8 mouse cellular contexts compared by ENCODE assay signal in genomic region chr15:82338593-82339112, GRCm38 (mm10). TPM values are rescaled to one million over a fixed set of nuclear protein-coding genes. Genes with fewer than 3 reads are reported as not detected.
DNase-seq lines count a peak whose midpoint lies in the region; ATAC-seq and TF ChIP-seq lines count a peak whose summit lies in the region.

Naga (minus strand) TSS chr15:82338925.
Pheta2 (plus strand) TSS chr15:82338942.
Smdt1 (plus strand) TSS chr15:82338959.

- no peak for TF ChIP-seq RAD21 in CH12.LX (IDR thresholded peaks at IDR 0.05; ENCODE audit: low read depth, low read length)

- DNase-seq in CH12.LX (ENCODE audit: extremely low read depth), result peak; percentile 94
- DNase-seq in c-Kit-positive CD71-positive TER-119-negative erythroid progenitor cells, embryonic 14.5 days (ENCODE audit: low read depth), result peak; percentile 99
- DNase-seq in forebrain, embryonic 11.5 days (ENCODE audit: low spot score), result peak; percentile 97
- DNase-seq in kidney, postnatal 36 days, result peak; percentile 97 to 99
- peak; percentile 93 for DNase-seq in telencephalon, adult 2 months (ENCODE audit: low read depth, low spot score)

- H3K9me3 ChIP-seq in CH12.LX (replicated peaks; ENCODE audit: low read length), result no peaks in the 10 kb centered on the region
- H3K9me3 ChIP-seq in forebrain, embryonic 11.5 days (ENCODE audit: control insufficient read depth, low read length), result no peaks in the 10 kb centered on the region
- no peaks in the 10 kb centered on the region for H3K9me3 ChIP-seq in heart, embryonic 16.5 days (replicated peaks; ENCODE audit: control insufficient read depth, low read length)
- no peaks in the 10 kb centered on the region for H3K9me3 ChIP-seq in liver, embryonic 15.5 days (replicated peaks)
- H3K9me3 ChIP-seq in neural tube, embryonic 12.5 days, result no peaks in the 10 kb centered on the region

- peak; percentile 74 for TF ChIP-seq POLR2A in CH12.LX (IDR thresholded peaks at IDR 0.05; ENCODE audit: low read depth, low read length)

- peak within 1 kb of the TSS; percentile 89 for H3K9ac ChIP-seq in CH12.LX (ENCODE audit: insufficient read depth, low read depth)
- peak within 1 kb of the TSS; percentile 55 for H3K9ac ChIP-seq in forebrain, embryonic 11.5 days (ENCODE audit: low read length)
- H3K9ac ChIP-seq in heart, embryonic 16.5 days (ENCODE audit: low read length), result peak within 1 kb of the TSS; percentile 80
- peak within 1 kb of the TSS; percentile 83 for H3K9ac ChIP-seq in liver, embryonic 15.5 days
- peak within 1 kb of the TSS; percentile 55 for H3K9ac ChIP-seq in neural tube, embryonic 12.5 days

- dilution Hi-C loops in CH12.LX (cut with MboI; ENCODE audit: extremely low pct_ligation_motif_present, extremely low pct_unique_long_range_greater_than_20kb, low sequenced_read_pairs), result no loop called here

- no peak for TF ChIP-seq CTCF in CH12.LX (conservative IDR thresholded peaks at IDR 0.05 in 1 of 2, IDR thresholded peaks at IDR 0.05 in 1 of 2; ENCODE audit: low read depth in 2 of 2, low read length in 2 of 2)

- peak within 1 kb of the TSS; percentile 93 for H3K4me2 ChIP-seq in CH12.LX (ENCODE audit: insufficient read depth, low read depth, poor library complexity, severe bottlenecking)
- peak within 1 kb of the TSS; percentile 71 for H3K4me2 ChIP-seq in forebrain, embryonic 11.5 days (ENCODE audit: low read depth, low read length, severe bottlenecking)
- H3K4me2 ChIP-seq in heart, embryonic 16.5 days (ENCODE audit: low read depth, low read length), result peak within 1 kb of the TSS; percentile 70
- peak within 1 kb of the TSS; percentile 84 for H3K4me2 ChIP-seq in liver, embryonic 15.5 days
- H3K4me2 ChIP-seq in neural tube, embryonic 12.5 days (replicated peaks), result peak within 1 kb of the TSS; percentile 69

- peaks cover 25% of the 10 kb centered on the region for H3K27me3 ChIP-seq in CH12.LX (replicated peaks)
- H3K27me3 ChIP-seq in forebrain, embryonic 11.5 days (ENCODE audit: control insufficient read depth, insufficient read depth, low read length), result peaks cover 9% of the 10 kb centered on the region; the same call in 1 of the 2 replicates
- no peaks in the 10 kb centered on the region for H3K27me3 ChIP-seq in heart, embryonic 16.5 days (ENCODE audit: control insufficient read depth, insufficient read depth, low read length)
- H3K27me3 ChIP-seq in liver, embryonic 15.5 days, result no peaks in the 10 kb centered on the region
- H3K27me3 ChIP-seq in neural tube, embryonic 12.5 days (replicated peaks), result peaks cover 15% of the 10 kb centered on the region

- peaks cover 4 to 9% of the 10 kb centered on the region in 2 experiments; a peak in 3 of 4 replicates for H3K4me1 ChIP-seq in CH12.LX (ENCODE audit: control insufficient read depth in 1 of 2, insufficient read depth in 2 of 2)
- H3K4me1 ChIP-seq in forebrain, embryonic 11.5 days (replicated peaks; ENCODE audit: control insufficient read depth, insufficient read depth, low read length), result peaks cover 11% of the 10 kb centered on the region; the same call in 1 of the 2 replicates
- peaks cover 29% of the 10 kb centered on the region for H3K4me1 ChIP-seq in heart, embryonic 16.5 days (ENCODE audit: control insufficient read depth, insufficient read depth, low read length)
- H3K4me1 ChIP-seq in liver, embryonic 15.5 days (replicated peaks), result peaks cover 71% of the 10 kb centered on the region
- peaks cover 33% of the 10 kb centered on the region for H3K4me1 ChIP-seq in neural tube, embryonic 12.5 days

- peaks cover 25 to 34% of the 10 kb centered on the region in 2 experiments for H3K36me3 ChIP-seq in CH12.LX (replicated peaks in 1 of 2; ENCODE audit: control insufficient read depth in 1 of 2, insufficient read depth in 1 of 2, low read length in 1 of 2)
- H3K36me3 ChIP-seq in forebrain, embryonic 11.5 days (ENCODE audit: control insufficient read depth, insufficient read depth, low read length), result no peaks in the 10 kb centered on the region
- peaks cover 18% of the 10 kb centered on the region for H3K36me3 ChIP-seq in heart, embryonic 16.5 days (ENCODE audit: control insufficient read depth, insufficient read depth)
- peaks cover 40% of the 10 kb centered on the region for H3K36me3 ChIP-seq in liver, embryonic 15.5 days (replicated peaks)
- peaks cover 22% of the 10 kb centered on the region for H3K36me3 ChIP-seq in neural tube, embryonic 12.5 days

- no peaks in the 10 kb centered on the region for H3K79me2 ChIP-seq in CH12.LX (replicated peaks; ENCODE audit: control insufficient read depth, extremely low read depth, insufficient read depth, poor library complexity, severe bottlenecking)

- H3K4me3 ChIP-seq in CH12.LX (replicated peaks in 1 of 3; ENCODE audit: low read depth in 2 of 3, low read length in 2 of 3, poor library complexity in 1 of 3), result peak within 1 kb of the TSS; percentile 71 to 98 (median 78)
- peak within 1 kb of the TSS; percentile 44 for H3K4me3 ChIP-seq in forebrain, embryonic 11.5 days (ENCODE audit: low read depth, low read length)
- H3K4me3 ChIP-seq in heart, embryonic 16.5 days (ENCODE audit: low read length), result peak within 1 kb of the TSS; percentile 76
- H3K4me3 ChIP-seq in liver, embryonic 15.5 days (replicated peaks), result peak within 1 kb of the TSS; percentile 71
- H3K4me3 ChIP-seq in neural tube, embryonic 12.5 days, result peak within 1 kb of the TSS; percentile 43

- H3K27ac ChIP-seq in CH12.LX (ENCODE audit: insufficient read depth, low read depth), result no peak within 1 kb of the TSS
- H3K27ac ChIP-seq in forebrain, embryonic 11.5 days (ENCODE audit: low read depth, low read length), result no peak within 1 kb of the TSS
- peak within 1 kb of the TSS; percentile 69 for H3K27ac ChIP-seq in heart, embryonic 16.5 days (ENCODE audit: low read length)
- H3K27ac ChIP-seq in liver, embryonic 15.5 days (replicated peaks), result peak within 1 kb of the TSS; percentile 100
- no peak within 1 kb of the TSS for H3K27ac ChIP-seq in neural tube, embryonic 12.5 days

- ATAC-seq in forebrain, embryonic 11.5 days (replicated peaks; ENCODE audit: low FRiP score), result peak; percentile 92
- ATAC-seq in heart, embryonic 16.5 days (replicated peaks; ENCODE audit: extremely low read depth, insufficient read depth, low FRiP score), result peak; percentile 89
- ATAC-seq in liver, embryonic 15.5 days (ENCODE audit: insufficient read depth), result peak; percentile 77
- ATAC-seq in neural tube, embryonic 12.5 days (ENCODE audit: low FRiP score, low read depth), result peak; percentile 90

- under 1% methylated on average over 41 of the region's 41 CpGs for WGBS in forebrain, embryonic 11.5 days
- under 1% methylated on average over 41 of the region's 41 CpGs for WGBS in heart, embryonic 16.5 days
- WGBS in liver, embryonic 15.5 days (ENCODE audit: insufficient replicate concordance), result under 1% methylated on average over 41 of the region's 41 CpGs
- under 1% methylated on average over 41 of the region's 41 CpGs for WGBS in neural tube, embryonic 12.5 days

- in situ Hi-C loops in CH12.LX (cut with MboI; ENCODE audit: low pct_ligation_motif_present, low pct_unique_long_range_greater_than_20kb, low sequenced_read_pairs), result no loop called here

- no peak for TF ChIP-seq EP300 in CH12.LX (IDR thresholded peaks at IDR 0.05; ENCODE audit: low read length)

TF ChIP-seq in CH12.LX, 34 proteins besides CTCF, POLR2A, EP300 and RAD21 (continues in another document):
- TF ChIP-seq E2F4 (IDR thresholded peaks at IDR 0.05; ENCODE audit: insufficient replicate concordance, low read depth, low read length), result no peak
- no peak for TF ChIP-seq ZC3H11A (IDR thresholded peaks at IDR 0.05; ENCODE audit: low read depth, low read length)
- TF ChIP-seq MAX (IDR thresholded peaks at IDR 0.05; ENCODE audit: low read length), result peak; percentile 46; the same call in 1 of the 2 replicates
- peak; percentile 72 for TF ChIP-seq NELFE (IDR thresholded peaks at IDR 0.05; ENCODE audit: low read depth, low read length)
- TF ChIP-seq JUN (IDR thresholded peaks at IDR 0.05; ENCODE audit: insufficient read depth, low read depth, low read length), result no peak
- TF ChIP-seq BHLHE40 (IDR thresholded peaks at IDR 0.05; ENCODE audit: low read depth, low read length), result peak; percentile 83
- peak; percentile 55; the same call in 1 of the 2 replicates for TF ChIP-seq ELF1 (IDR thresholded peaks at IDR 0.05; ENCODE audit: low read depth, low read length)
- TF ChIP-seq ZMIZ1 (IDR thresholded peaks at IDR 0.05; ENCODE audit: low read depth, low read length), result peak; percentile 28; the same call in 1 of the 2 replicates
- TF ChIP-seq MXI1 (IDR thresholded peaks at IDR 0.05; ENCODE audit: low read depth, low read length), result peak; percentile 80
- TF ChIP-seq SMC3 (IDR thresholded peaks at IDR 0.05; ENCODE audit: low read depth, low read length), result no peak
- no peak for TF ChIP-seq SIN3A (IDR thresholded peaks at IDR 0.05; ENCODE audit: low read length)

RNA-seq across cellular contexts. Expression of gene Naga, which starts in this region (rescaled TPM):
- 21.1 and 28.2 TPM in 2 replicates for total RNA-seq in CH12.LX (2012; rRNA removed)
- 17.7 and 19.9 TPM in 2 replicates for total RNA-seq in CH12.LX (2014; rRNA removed)
- 18.7 and 21.9 TPM in 2 replicates for polyA plus RNA-seq in CH12.LX (2012; ENCODE audit: insufficient read length, low read depth)
- 23.5 and 24.9 TPM in 2 replicates for polyA plus RNA-seq in forebrain, embryonic 11.5 days (2014; fragmentation: Nextera tagmentation; extraction: Ambion mirVana)
- 44.1 and 47.8 TPM in 2 replicates for polyA plus RNA-seq in heart, embryonic 16.5 days (2015; fragmentation: Nextera tagmentation; extraction: Ambion mirVana)
- polyA plus RNA-seq in liver, embryonic 15.5 days (2015; fragmentation: Nextera tagmentation; extraction: Ambion mirVana), result 43.4 and 48.6 TPM in 2 replicates
- 24.8 and 27.1 TPM in 2 replicates for polyA plus RNA-seq in neural tube, embryonic 12.5 days (2016; fragmentation: Nextera tagmentation; extraction: Ambion mirVana)

RNA-seq across cellular contexts. Expression of gene Pheta2, which starts in this region (rescaled TPM):
- total RNA-seq in CH12.LX (2012; rRNA removed) (0.08 TPM in 1 of 2 replicates, not detected in the other), CH12.LX (2014; rRNA removed) (not detected in 2 replicates)
- polyA plus RNA-seq in CH12.LX (2012; ENCODE audit: insufficient read length, low read depth), result not detected in 2 replicates
- 5.0 and 5.4 TPM in 2 replicates for polyA plus RNA-seq in forebrain, embryonic 11.5 days (2014; fragmentation: Nextera tagmentation; extraction: Ambion mirVana)
- 8.1 and 9.4 TPM in 2 replicates for polyA plus RNA-seq in heart, embryonic 16.5 days (2015; fragmentation: Nextera tagmentation; extraction: Ambion mirVana)
- polyA plus RNA-seq in liver, embryonic 15.5 days (2015; fragmentation: Nextera tagmentation; extraction: Ambion mirVana), result 43.9 and 47.9 TPM in 2 replicates
- 3.6 and 4.0 TPM in 2 replicates for polyA plus RNA-seq in neural tube, embryonic 12.5 days (2016; fragmentation: Nextera tagmentation; extraction: Ambion mirVana)

RNA-seq across cellular contexts. Expression of gene Smdt1, which starts in this region (rescaled TPM):
- total RNA-seq in CH12.LX (2012; rRNA removed) (171 TPM in 2 replicates), CH12.LX (2014; rRNA removed) (112 and 114 TPM in 2 replicates)
- 122 and 138 TPM in 2 replicates for polyA plus RNA-seq in CH12.LX (2012; ENCODE audit: insufficient read length, low read depth)
- 236 and 244 TPM in 2 replicates for polyA plus RNA-seq in forebrain, embryonic 11.5 days (2014; fragmentation: Nextera tagmentation; extraction: Ambion mirVana)
- 340 and 355 TPM in 2 replicates for polyA plus RNA-seq in heart, embryonic 16.5 days (2015; fragmentation: Nextera tagmentation; extraction: Ambion mirVana)
- polyA plus RNA-seq in liver, embryonic 15.5 days (2015; fragmentation: Nextera tagmentation; extraction: Ambion mirVana), result 176 TPM in 2 replicates
- polyA plus RNA-seq in neural tube, embryonic 12.5 days (2016; fragmentation: Nextera tagmentation; extraction: Ambion mirVana), result 285 and 313 TPM in 2 replicates

Comparison
In these comparisons a context has a peak if more than half of its experiments do, and no peak if none do; other contexts are left out.
1. H3K27ac ChIP-seq: peak in heart, embryonic 16.5 days (single experiment) and liver, embryonic 15.5 days (single experiment); none in CH12.LX (single experiment), forebrain, embryonic 11.5 days (single experiment) and neural tube, embryonic 12.5 days (single experiment).
2. Peak in every context shown above with its lines, with median percentiles within 50 percentile points of each other: DNase-seq, H3K4me2 ChIP-seq, H3K4me3 ChIP-seq, H3K9ac ChIP-seq and ATAC-seq.